In genomic region chr13:28953581-28953991, GRCm38 (mm10) we compare ENCODE assay signal across 9 mouse cellular contexts. TPM values are rescaled to one million over a fixed set of nuclear protein-coding genes. Genes with fewer than 3 reads are reported as not detected.
A peak's percentile ranks its signal among the peaks of the same experiment; 100 is the strongest.
DNase-seq lines count a peak whose midpoint lies in the region; ATAC-seq and TF ChIP-seq lines count a peak whose summit lies in the region.
"Had no signal": no experiment of that assay in that cellular context is flagged by ENCODE, and none has a peak within 500 bp of the region (broad histone marks: within the 10 kb centered on the region; RNA-seq: fewer than 3 reads in every experiment).

Gene Sox4 (minus strand): TSS chr13:28953713.

- no peaks in the 10 kb centered on the region for H3K9me3 ChIP-seq in embryonic facial prominence, embryonic 15.5 days (replicated peaks)
- H3K9me3 ChIP-seq in heart, embryonic 10.5 days: no peaks in the 10 kb centered on the region
- H3K9me3 ChIP-seq in kidney, embryonic 14.5 days (ENCODE audit: control insufficient read depth, low read length): no peaks in the 10 kb centered on the region
- no peaks in the 10 kb centered on the region for H3K9me3 ChIP-seq in limb, embryonic 14.5 days (ENCODE audit: control insufficient read depth, low read length)
- H3K9me3 ChIP-seq in midbrain, embryonic 16.5 days (replicated peaks; ENCODE audit: control insufficient read depth, low read length, poor library complexity, severe bottlenecking): no peaks in the 10 kb centered on the region

- peak; percentile 89 for DNase-seq in 3134 (ENCODE audit: extremely low read depth, insufficient read length, low spot score)
- DNase-seq in heart, embryonic 10.5 days (ENCODE audit: low spot score): peak; percentile 98
- peak; percentile 99 for DNase-seq in limb, embryonic 14.5 days (ENCODE audit: low spot score)
- peak; percentile 66 to 75 for DNase-seq in spleen, postnatal 14 days (ENCODE audit: low spot score in 2 of 2)

- H3K36me3 ChIP-seq in embryonic facial prominence, embryonic 15.5 days: no peaks in the 10 kb centered on the region
- H3K36me3 ChIP-seq in heart, embryonic 10.5 days: peaks cover 4% of the 10 kb centered on the region; the same call in 1 of the 2 replicates
- H3K36me3 ChIP-seq in kidney, embryonic 14.5 days (ENCODE audit: control insufficient read depth, insufficient read depth, low read length): no peaks in the 10 kb centered on the region
- H3K36me3 ChIP-seq in limb, embryonic 14.5 days (ENCODE audit: control insufficient read depth, insufficient read depth, low read length): 0 out of 2 replicates have a peak, but pooled peaks cover 8% of the 10 kb centered on the region
- H3K36me3 ChIP-seq in midbrain, embryonic 16.5 days (ENCODE audit: control insufficient read depth, insufficient read depth, low read length): no peaks in the 10 kb centered on the region

- peak; percentile 90 for ATAC-seq in embryonic facial prominence, embryonic 15.5 days (ENCODE audit: insufficient number of reproducible peaks, low FRiP score, low TSS enrichment, low read depth)
- peak; percentile 91 for ATAC-seq in kidney, embryonic 14.5 days (ENCODE audit: low FRiP score, low TSS enrichment)
- ATAC-seq in limb, embryonic 14.5 days (ENCODE audit: low FRiP score, low read depth): peak; percentile 91
- peak; percentile 93 for ATAC-seq in midbrain, embryonic 16.5 days

- H3K4me3 ChIP-seq in bone marrow, adult 2 months (replicated peaks; ENCODE audit: control insufficient read depth, low read depth, low read length): peak within 1 kb of the TSS; percentile 65
- peak within 1 kb of the TSS; percentile 89 for H3K4me3 ChIP-seq in embryonic facial prominence, embryonic 15.5 days (replicated peaks)
- H3K4me3 ChIP-seq in heart, embryonic 10.5 days: peak within 1 kb of the TSS; percentile 98
- peak within 1 kb of the TSS; percentile 98 for H3K4me3 ChIP-seq in kidney, embryonic 14.5 days (ENCODE audit: low read length)
- H3K4me3 ChIP-seq in limb, embryonic 14.5 days (replicated peaks; ENCODE audit: low read length): peak within 1 kb of the TSS; percentile 96
- H3K4me3 ChIP-seq in midbrain, embryonic 16.5 days (ENCODE audit: low read depth, low read length): peak within 1 kb of the TSS; percentile 100

- WGBS in bone marrow, adult 2 months: under 1% methylated on average over 19 of the region's 19 CpGs
- WGBS in embryonic facial prominence, embryonic 15.5 days: under 1% methylated on average over 19 of the region's 19 CpGs
- under 1% methylated on average over 19 of the region's 19 CpGs for WGBS in heart, embryonic 10.5 days
- WGBS in kidney, embryonic 14.5 days: under 1% methylated on average over 19 of the region's 19 CpGs
- WGBS in limb, embryonic 14.5 days: 0% methylated on average over 19 of the region's 19 CpGs
- WGBS in midbrain, embryonic 16.5 days: 0% methylated on average over 19 of the region's 19 CpGs

- peak within 1 kb of the TSS; percentile 58 for H3K4me2 ChIP-seq in embryonic facial prominence, embryonic 15.5 days (replicated peaks)
- H3K4me2 ChIP-seq in kidney, embryonic 14.5 days (replicated peaks; ENCODE audit: low read depth, low read length): peak within 1 kb of the TSS; percentile 56
- H3K4me2 ChIP-seq in limb, embryonic 14.5 days (replicated peaks; ENCODE audit: low read depth, low read length, severe bottlenecking): peak within 1 kb of the TSS; percentile 49
- H3K4me2 ChIP-seq in midbrain, embryonic 16.5 days (ENCODE audit: low read length): peak within 1 kb of the TSS; percentile 59

- peak; percentile 53 for TF ChIP-seq POLR2A in bone marrow, adult 2 months (IDR thresholded peaks at IDR 0.05; ENCODE audit: borderline replicate concordance, control insufficient read depth, low read depth, low read length)
- peak; percentile 99; the same call in 1 of the 2 replicates for TF ChIP-seq POLR2A in limb, embryonic 14.5 days (IDR thresholded peaks at IDR 0.05; ENCODE audit: borderline replicate concordance, extremely low read depth, insufficient read depth, insufficient read length)

- H3K4me1 ChIP-seq in bone marrow, adult 2 months (ENCODE audit: control insufficient read depth, insufficient read depth, low read length): peaks cover 1% of the 10 kb centered on the region; the same call in 1 of the 2 replicates
- peaks cover 1% of the 10 kb centered on the region for H3K4me1 ChIP-seq in embryonic facial prominence, embryonic 15.5 days
- H3K4me1 ChIP-seq in heart, embryonic 10.5 days: peaks cover 9% of the 10 kb centered on the region
- peaks cover 5% of the 10 kb centered on the region; the same call in 1 of the 2 replicates for H3K4me1 ChIP-seq in kidney, embryonic 14.5 days (ENCODE audit: control insufficient read depth, insufficient read depth, low read length)
- H3K4me1 ChIP-seq in limb, embryonic 14.5 days (ENCODE audit: control insufficient read depth, insufficient read depth, low read length): peaks cover 5% of the 10 kb centered on the region; the same call in 1 of the 2 replicates
- H3K4me1 ChIP-seq in midbrain, embryonic 16.5 days (ENCODE audit: control insufficient read depth, insufficient read depth, low read length): peaks cover 9% of the 10 kb centered on the region; the same call in 1 of the 2 replicates

- H3K27me3 ChIP-seq in embryonic facial prominence, embryonic 15.5 days: no peaks in the 10 kb centered on the region
- H3K27me3 ChIP-seq in heart, embryonic 10.5 days (ENCODE audit: insufficient read depth, poor library complexity, severe bottlenecking): no peaks in the 10 kb centered on the region
- no peaks in the 10 kb centered on the region for H3K27me3 ChIP-seq in kidney, embryonic 14.5 days (ENCODE audit: control insufficient read depth, insufficient read depth, low read length)
- no peaks in the 10 kb centered on the region for H3K27me3 ChIP-seq in limb, embryonic 14.5 days (ENCODE audit: control insufficient read depth, insufficient read depth, low read length)
- no peaks in the 10 kb centered on the region for H3K27me3 ChIP-seq in midbrain, embryonic 16.5 days (ENCODE audit: control insufficient read depth, insufficient read depth, low read depth, low read length)
- H3K27me3 ChIP-seq: CH12.LX had no signal

- H3K27ac ChIP-seq in bone marrow, adult 2 months (ENCODE audit: control insufficient read depth, insufficient read depth, low read depth, low read length, poor library complexity): peak within 1 kb of the TSS; percentile 84
- H3K27ac ChIP-seq in embryonic facial prominence, embryonic 15.5 days (replicated peaks): peak within 1 kb of the TSS; percentile 98
- peak within 1 kb of the TSS; percentile 98 for H3K27ac ChIP-seq in heart, embryonic 10.5 days
- H3K27ac ChIP-seq in kidney, embryonic 14.5 days (ENCODE audit: low read depth, low read length): peak within 1 kb of the TSS; percentile 100
- peak within 1 kb of the TSS; percentile 99 for H3K27ac ChIP-seq in limb, embryonic 14.5 days (replicated peaks; ENCODE audit: low read depth, low read length)
- H3K27ac ChIP-seq in midbrain, embryonic 16.5 days (ENCODE audit: low read length): peak within 1 kb of the TSS; percentile 97

- H3K9ac ChIP-seq in embryonic facial prominence, embryonic 15.5 days: peak within 1 kb of the TSS; percentile 97
- H3K9ac ChIP-seq in kidney, embryonic 14.5 days (ENCODE audit: low read depth, low read length): peak within 1 kb of the TSS; percentile 99
- H3K9ac ChIP-seq in limb, embryonic 14.5 days (ENCODE audit: low read depth, low read length, severe bottlenecking): peak within 1 kb of the TSS; percentile 100
- peak within 1 kb of the TSS; percentile 92 for H3K9ac ChIP-seq in midbrain, embryonic 16.5 days (ENCODE audit: low read depth, low read length)

- no peak for TF ChIP-seq CTCF in bone marrow, adult 2 months (IDR thresholded peaks at IDR 0.05; ENCODE audit: control insufficient read depth, insufficient read depth, low read length)

RNA-seq across cellular contexts. Expression of gene Sox4, which starts in this region (rescaled TPM):
- polyA plus RNA-seq in bone marrow, adult 2 months (2011; ENCODE audit: insufficient read depth, insufficient read length, low replicate concordance, missing spikeins): 10.4 and 13.8 TPM in 2 replicates
- polyA plus RNA-seq in embryonic facial prominence, embryonic 15.5 days (2015; fragmentation: Nextera tagmentation; extraction: Ambion mirVana): 56.7 and 58.5 TPM in 2 replicates
- polyA plus RNA-seq in heart, embryonic 10.5 days (2016; fragmentation: Nextera tagmentation; extraction: Ambion mirVana): 30.8 and 51.9 TPM in 2 replicates
- 75.1 and 100 TPM in 2 replicates for polyA plus RNA-seq in kidney, embryonic 14.5 days (2014; fragmentation: Nextera tagmentation; extraction: Ambion mirVana)
- polyA plus RNA-seq in limb, embryonic 14.5 days (2012; rRNA removed): 67.1 and 96.1 TPM in 2 replicates
- polyA plus RNA-seq in limb, embryonic 14.5 days (2014; fragmentation: Nextera tagmentation; extraction: Ambion mirVana): 84.9 and 104 TPM in 2 replicates
- polyA plus RNA-seq in midbrain, embryonic 16.5 days (2015; fragmentation: Nextera tagmentation; extraction: Ambion mirVana): 158 and 160 TPM in 2 replicates

Comparison
In these comparisons a context has a peak if more than half of its experiments do, and no peak if none do; other contexts are left out.
1. Peak in every context shown above with its lines: DNase-seq, ATAC-seq, H3K4me3 ChIP-seq and H3K27ac ChIP-seq.